Mouse (Mus musculus): Measurements from ENCODE around the gene Plcg2.

GRCm38 (mm10) chr8:117595001-117595400 lies 96.9 kb downstream of the Plcg2 start:
- TF ChIP-seq CTCF (IDR thresholded peaks at IDR 0.05; ENCODE audit: insufficient read depth, low read length) (no peak), POLR2A (IDR thresholded peaks at IDR 0.05; ENCODE audit: borderline replicate concordance, extremely low read depth, low read depth, low read length) (no peak)

Measured in lung, adult 2 months (tissue).